Mouse (Mus musculus): ENCODE measurements around the gene Irf1. TPM values are rescaled to one million over a fixed set of nuclear protein-coding genes. Genes with fewer than 3 reads are reported as not detected.
A peak's percentile ranks its signal among the peaks of the same experiment; 100 is the strongest.

Irf1 gene
- total RNA-seq (2012; rRNA removed) (46.4 and 64.9 TPM in 2 replicates), total RNA-seq (2014; rRNA removed) (19.8 and 23.6 TPM in 2 replicates), polyA plus RNA-seq (2012; ENCODE audit: insufficient read length, low read depth) (17.8 and 18.2 TPM in 2 replicates)

GRCm38 (mm10) chr11:53769760-53770124 is at the start of gene Irf1:
TSS of gene Irf1 (plus strand) at chr11:53770014.
- H3K27ac ChIP-seq (ENCODE audit: insufficient read depth, low read depth), result peak within 1 kb of the TSS; percentile 94
- peaks cover 44% of the 10 kb centered on the region for H3K79me2 ChIP-seq (replicated peaks; ENCODE audit: control insufficient read depth, extremely low read depth, insufficient read depth, poor library complexity, severe bottlenecking)
- H3K4me2 ChIP-seq (ENCODE audit: insufficient read depth, low read depth, poor library complexity, severe bottlenecking), result peak within 1 kb of the TSS; percentile 94
- in situ Hi-C loops (cut with MboI; ENCODE audit: low pct_ligation_motif_present, low pct_unique_long_range_greater_than_20kb, low sequenced_read_pairs) (no loop called here), dilution Hi-C loops (cut with MboI; ENCODE audit: extremely low pct_ligation_motif_present, extremely low pct_unique_long_range_greater_than_20kb, low sequenced_read_pairs) (no loop called here)
- H3K4me1 ChIP-seq (ENCODE audit: control insufficient read depth in 1 of 2, insufficient read depth in 2 of 2), result peaks cover 33 to 73% of the 10 kb centered on the region in 2 experiments
- H3K27me3 ChIP-seq (replicated peaks), result no peaks in the 10 kb centered on the region
- H3K36me3 ChIP-seq (replicated peaks in 1 of 2; ENCODE audit: control insufficient read depth in 1 of 2, insufficient read depth in 1 of 2, low read length in 1 of 2), result peaks cover 34 to 36% of the 10 kb centered on the region in 2 experiments
- peak within 1 kb of the TSS; percentile 77 to 98 (median 93) for H3K4me3 ChIP-seq (replicated peaks in 1 of 3; ENCODE audit: low read depth in 2 of 3, low read length in 2 of 3, poor library complexity in 1 of 3)
- peak; percentile 97 for DNase-seq (ENCODE audit: extremely low read depth)
- TF ChIP-seq USF2 (conservative IDR thresholded peaks at IDR 0.05; ENCODE audit: low read depth, low read length) (no peak), USF1 (IDR thresholded peaks at IDR 0.05; ENCODE audit: low read depth, low read length) (peak; percentile 54; the same call in 1 of the 2 replicates), MAZ (IDR thresholded peaks at IDR 0.05; ENCODE audit: low read depth, low read length) (peak; percentile 85), BHLHE40 (IDR thresholded peaks at IDR 0.05; ENCODE audit: low read depth, low read length) (no peak), ELF1 (IDR thresholded peaks at IDR 0.05; ENCODE audit: low read depth, low read length) (peak; percentile 62), ETS1 (conservative IDR thresholded peaks at IDR 0.05; ENCODE audit: low read depth, low read length) (peak; percentile 73), EP300 (IDR thresholded peaks at IDR 0.05; ENCODE audit: low read length) (no peak; the same call in 1 of the 2 replicates), POLR2A (IDR thresholded peaks at IDR 0.05; ENCODE audit: low read depth, low read length) (peak; percentile 98), TCF12 (IDR thresholded peaks at IDR 0.05; ENCODE audit: low read depth, low read length) (peak; percentile 97), KAT2A (IDR thresholded peaks at IDR 0.05; ENCODE audit: insufficient replicate concordance, low read length) (no peak), HCFC1 (IDR thresholded peaks at IDR 0.05; ENCODE audit: low read depth, low read length) (peak; percentile 30; the same call in 1 of the 2 replicates), CHD2 (IDR thresholded peaks at IDR 0.05; ENCODE audit: low read length) (peak; percentile 90), NRF1 (IDR thresholded peaks at IDR 0.05; ENCODE audit: low read depth, low read length) (peak; percentile 68), JUN (IDR thresholded peaks at IDR 0.05; ENCODE audit: insufficient read depth, low read depth, low read length) (no peak), MEF2A (IDR thresholded peaks at IDR 0.05; ENCODE audit: borderline replicate concordance, low read depth, low read length) (peak; percentile 60), ZC3H11A (IDR thresholded peaks at IDR 0.05; ENCODE audit: low read depth, low read length) (no peak), RAD21 (IDR thresholded peaks at IDR 0.05; ENCODE audit: low read depth, low read length) (no peak), JUND (conservative IDR thresholded peaks at IDR 0.05; ENCODE audit: low read depth, low read length) (no peak), MXI1 (IDR thresholded peaks at IDR 0.05; ENCODE audit: low read depth, low read length) (peak; percentile 89), ZNF384 (IDR thresholded peaks at IDR 0.05; ENCODE audit: low read depth, low read length) (no peak), SMC3 (IDR thresholded peaks at IDR 0.05; ENCODE audit: low read depth, low read length) (no peak), SIN3A (IDR thresholded peaks at IDR 0.05; ENCODE audit: low read length) (peak; percentile 76; the same call in 1 of the 2 replicates), CHD1 (IDR thresholded peaks at IDR 0.05; ENCODE audit: low read depth, low read length) (no peak; the same call in 1 of the 2 replicates), MYC (IDR thresholded peaks at IDR 0.05; ENCODE audit: low read depth, low read length) (no peak), MAFK (IDR thresholded peaks at IDR 0.05; ENCODE audit: insufficient replicate concordance, low read length) (0 out of 2 replicates have a peak, but pooled peaks have one; percentile 5), UBTF (IDR thresholded peaks at IDR 0.05; ENCODE audit: low read depth, low read length) (0 out of 2 replicates have a peak, but pooled peaks have one; percentile 7), RCOR1 (conservative IDR thresholded peaks at IDR 0.05; ENCODE audit: low read depth, low read length) (0 out of 2 replicates have a peak, but pooled peaks have one; percentile 10), E2F4 (IDR thresholded peaks at IDR 0.05; ENCODE audit: insufficient replicate concordance, low read depth, low read length) (peak; percentile 58; the same call in 1 of the 2 replicates), MAX (IDR thresholded peaks at IDR 0.05; ENCODE audit: low read length) (0 out of 2 replicates have a peak, but pooled peaks have one; percentile 9), IRF4 (IDR thresholded peaks at IDR 0.05; ENCODE audit: low read depth, low read length) (peak; percentile 67), ZKSCAN1 (IDR thresholded peaks at IDR 0.05; ENCODE audit: borderline replicate concordance, low read depth, low read length) (no peak), ZMIZ1 (IDR thresholded peaks at IDR 0.05; ENCODE audit: low read depth, low read length) (peak; percentile 97), TBP (conservative IDR thresholded peaks at IDR 0.05; ENCODE audit: low read depth, low read length) (peak; percentile 86), NELFE (IDR thresholded peaks at IDR 0.05; ENCODE audit: low read depth, low read length) (peak; percentile 98), POLR2AphosphoS2 (IDR thresholded peaks at IDR 0.05; ENCODE audit: low read depth, low read length) (peak; percentile 97), GABPA (IDR thresholded peaks at IDR 0.05; ENCODE audit: insufficient replicate concordance, low read depth, low read length) (no peak)
- peak within 1 kb of the TSS; percentile 78 for H3K9ac ChIP-seq (ENCODE audit: insufficient read depth, low read depth)
- no peaks in the 10 kb centered on the region for H3K9me3 ChIP-seq (replicated peaks; ENCODE audit: low read length)
